ENCODE assay signal across 8 mouse cellular contexts in genomic region chr6:143099281-143099680, GRCm38 (mm10). TPM values are rescaled to one million over a fixed set of nuclear protein-coding genes. Genes with fewer than 3 reads are reported as not detected.
DNase-seq lines count a peak whose midpoint lies in the region; ATAC-seq lines count a peak whose summit lies in the region.

No protein-coding gene starts in this region.

- ATAC-seq in hindbrain, embryonic 15.5 days (ENCODE audit: low FRiP score, low read depth): peak; percentile 74
- ATAC-seq in neural tube, embryonic 12.5 days (ENCODE audit: low FRiP score, low read depth): peak; percentile 83

- peaks cover 1% of the 10 kb centered on the region; the same call in 1 of the 2 replicates for H3K9me3 ChIP-seq in erythroblast, embryonic 14.5 days (ENCODE audit: control insufficient read depth, low read length)
- H3K9me3 ChIP-seq in hindbrain, embryonic 15.5 days: no peaks in the 10 kb centered on the region
- no peaks in the 10 kb centered on the region for H3K9me3 ChIP-seq in neural tube, embryonic 12.5 days

- H3K4me2 ChIP-seq in hindbrain, embryonic 15.5 days: peak overlapping the region; percentile 66
- peak overlapping the region; percentile 63 for H3K4me2 ChIP-seq in neural tube, embryonic 12.5 days (replicated peaks)

- H3K36me3 ChIP-seq in erythroblast, embryonic 14.5 days (ENCODE audit: control insufficient read depth): peaks cover 36% of the 10 kb centered on the region
- peaks cover 3% of the 10 kb centered on the region; the same call in 1 of the 2 replicates for H3K36me3 ChIP-seq in hindbrain, embryonic 15.5 days
- H3K36me3 ChIP-seq in neural tube, embryonic 12.5 days: peaks cover 13% of the 10 kb centered on the region

- under 1% methylated on average over 32 of the region's 32 CpGs for WGBS in hindbrain, embryonic 15.5 days
- WGBS in neural tube, embryonic 12.5 days: under 1% methylated on average over 32 of the region's 32 CpGs

- DNase-seq in thymus, postnatal 10 days (ENCODE audit: low spot score in 2 of 2): peak; percentile 42 to 46
- no peak for DNase-seq in thymus, postnatal 4 days
- peak; percentile 48 to 65 for DNase-seq in adrenal gland, postnatal 36 days
- DNase-seq in liver: peak; percentile 71
- DNase-seq in gastrocnemius, postnatal 10 days: no peak

- H3K4me3 ChIP-seq in erythroblast, embryonic 14.5 days (replicated peaks): peak overlapping the region; percentile 85
- peak overlapping the region; percentile 91 for H3K4me3 ChIP-seq in hindbrain, embryonic 15.5 days
- H3K4me3 ChIP-seq in neural tube, embryonic 12.5 days: peak overlapping the region; percentile 88

- peak overlapping the region; percentile 94 for H3K9ac ChIP-seq in hindbrain, embryonic 15.5 days
- H3K9ac ChIP-seq in neural tube, embryonic 12.5 days: peak overlapping the region; percentile 87

- H3K4me1 ChIP-seq in erythroblast, embryonic 14.5 days (ENCODE audit: control insufficient read depth): peaks cover 49% of the 10 kb centered on the region
- peaks cover 17% of the 10 kb centered on the region for H3K4me1 ChIP-seq in hindbrain, embryonic 15.5 days (replicated peaks)
- H3K4me1 ChIP-seq in neural tube, embryonic 12.5 days: no peaks in the 10 kb centered on the region

- peaks cover 2% of the 10 kb centered on the region; the same call in 1 of the 2 replicates for H3K27me3 ChIP-seq in erythroblast, embryonic 14.5 days (ENCODE audit: control insufficient read depth)
- no peaks in the 10 kb centered on the region for H3K27me3 ChIP-seq in hindbrain, embryonic 15.5 days
- H3K27me3 ChIP-seq in neural tube, embryonic 12.5 days (replicated peaks): no peaks in the 10 kb centered on the region

- H3K27ac ChIP-seq in hindbrain, embryonic 15.5 days (replicated peaks): peak overlapping the region; percentile 99
- H3K27ac ChIP-seq in neural tube, embryonic 12.5 days: peak overlapping the region; percentile 92

RNA-seq across cellular contexts. Expression of gene C2cd5, which starts 0.7 kb away (rescaled TPM):
- total RNA-seq in adrenal gland, postnatal 36 days (2021): 10 to 100 TPM; 18.3 to 19.2 TPM
- 3.7 and 4.5 TPM in 2 replicates for polyA plus RNA-seq in erythroblast, embryonic 14.5 days (2012)
- polyA plus RNA-seq in hindbrain, embryonic 15.5 days (2015; fragmentation: Nextera tagmentation; extraction: Ambion mirVana): 43.1 and 43.4 TPM in 2 replicates
- 45.1 and 48.1 TPM in 2 replicates for polyA plus RNA-seq in neural tube, embryonic 12.5 days (2016; fragmentation: Nextera tagmentation; extraction: Ambion mirVana)
- 10 to 100 TPM; 16.6 to 20.8 TPM for total RNA-seq in gastrocnemius, postnatal 10 days (2021)

Comparison
In these comparisons a context has a peak if more than half of its experiments do, and no peak if none do; other contexts are left out.
1. DNase-seq: peak in thymus, postnatal 10 days (2 of 2), adrenal gland, postnatal 36 days (2 of 2) and liver (single experiment); none in thymus, postnatal 4 days (single experiment) and gastrocnemius, postnatal 10 days (single experiment).
2. Peak in every context shown above with its lines, with median percentiles within 50 percentile points of each other: H3K4me3 ChIP-seq.